Mouse (Mus musculus) heart, postnatal 4 days (tissue): ENCODE measurements around the gene Gm39566. TPM values are rescaled to one million over a fixed set of nuclear protein-coding genes. Genes with fewer than 3 reads are reported as not detected.
A peak's percentile ranks its signal among the peaks of the same experiment; 100 is the strongest.

ENCODE experiments used
- DNase-seq: peaks from one replicate; pipeline ENCODE4 v3.0.0; 2021
- total RNA-seq, 2 experiments: library from RNA; stranded (reverse); gene quantifications; 2 replicates each; pipeline ENCODE4 v1.2.3; 2021

The Gm39566 gene
- total RNA-seq, 2 experiments from 2014 or later, result not detected

GRCm38 (mm10) chr11:69795983-69796435, 19.1 kb downstream of the Gm39566 start:
- no peak for DNase-seq

GRCm38 (mm10) chr11:69795168-69795982, 19.7 kb downstream of the Gm39566 start, which contains the start of gene Chrnb1:
Chrnb1 (minus strand) TSS chr11:69795943.
- peak; percentile 94 for DNase-seq

- DNase-seq, result no peak
Observed at GRCm38 (mm10) chr11:69793429-69793828, 21.7 kb downstream of the Gm39566 start.

- DNase-seq, result no peak
Observed at GRCm38 (mm10) chr11:69791420-69791819, 23.7 kb downstream of the Gm39566 start.

GRCm38 (mm10) chr11:69789431-69789830, 25.7 kb downstream of the Gm39566 start:
- DNase-seq, result no peak

- DNase-seq, result no peak
Observed at GRCm38 (mm10) chr11:69787306-69787705, 27.8 kb downstream of the Gm39566 start.

- peak; percentile 50 for DNase-seq
Observed at GRCm38 (mm10) chr11:69784793-69785272, 30.3 kb downstream of the Gm39566 start.

GRCm38 (mm10) chr11:69781828-69782227, 33.3 kb downstream of the Gm39566 start:
- DNase-seq, result no peak

- no peak for DNase-seq
Observed at GRCm38 (mm10) chr11:69778985-69779384, 36.1 kb downstream of the Gm39566 start.

GRCm38 (mm10) chr11:69778258-69778982, 36.7 kb downstream of the Gm39566 start:
- peak; percentile 43 for DNase-seq

GRCm38 (mm10) chr11:69777504-69778257, 37.4 kb downstream of the Gm39566 start:
- no peak for DNase-seq

- no peak for DNase-seq
Observed at GRCm38 (mm10) chr11:69776488-69776887, 38.6 kb downstream of the Gm39566 start.

- no peak for DNase-seq
Observed at GRCm38 (mm10) chr11:69775716-69776115, 39.4 kb downstream of the Gm39566 start.

- no peak for DNase-seq
Observed at GRCm38 (mm10) chr11:69774961-69775360, 40.1 kb downstream of the Gm39566 start.

- DNase-seq, result no peak
Observed at GRCm38 (mm10) chr11:69767625-69767909, 47.5 kb downstream of the Gm39566 start.

- DNase-seq, result no peak
Observed at GRCm38 (mm10) chr11:69766872-69767624, 48.0 kb downstream of the Gm39566 start.

GRCm38 (mm10) chr11:69766126-69766609, 48.9 kb downstream of the Gm39566 start:
- peak; percentile 80 for DNase-seq

- DNase-seq, result peak; percentile 61
Observed at GRCm38 (mm10) chr11:69765221-69766125, 49.6 kb downstream of the Gm39566 start, which contains the start of gene Zbtb4. Zbtb4 (plus strand) TSS chr11:69765912.

GRCm38 (mm10) chr11:69763551-69763950, 51.5 kb downstream of the Gm39566 start:
- no peak for DNase-seq

GRCm38 (mm10) chr11:69761868-69762267, 53.2 kb downstream of the Gm39566 start, which contains the start of gene Slc35g3:
Slc35g3 (minus strand) TSS chr11:69761968.
- DNase-seq, result no peak
